Mouse (Mus musculus): ENCODE measurements around the gene Dcaf6. TPM values are rescaled to one million over a fixed set of nuclear protein-coding genes. Genes with fewer than 3 reads are reported as not detected.

The Dcaf6 gene
- total RNA-seq (2014; rRNA removed) (38.4 and 44.8 TPM in 2 replicates), polyA plus RNA-seq (2015; fragmentation: Nextera tagmentation; extraction: Ambion mirVana) (18.7 and 19.9 TPM in 2 replicates)

DNA sequence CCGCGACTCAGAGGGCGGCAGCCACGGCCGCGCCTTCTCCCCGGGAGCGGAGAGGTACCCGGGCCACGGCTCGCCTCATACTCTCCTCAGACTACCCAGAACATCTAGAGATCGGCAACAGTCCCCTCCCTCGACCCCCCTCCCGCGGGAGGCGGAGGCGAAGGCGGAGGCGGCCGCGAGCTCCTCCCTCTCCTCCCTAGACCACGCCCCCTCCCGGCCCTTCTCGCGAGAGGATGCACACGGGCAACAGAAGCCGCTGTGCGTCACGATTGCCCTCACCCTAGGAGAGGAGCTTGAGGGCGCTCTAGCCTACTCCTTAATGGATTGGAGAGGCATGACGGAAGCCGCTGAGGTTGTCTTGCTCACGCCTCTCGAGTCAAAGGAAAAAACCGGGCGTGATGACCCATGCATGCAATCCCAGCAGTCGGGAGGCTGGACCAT is at the start of gene Dcaf6, which contains the start of gene Mpc2:
TSS of gene Dcaf6 (minus strand) at position 116 of the 441 bp plus-strand sequence.
TSS of gene Mpc2 (plus strand) at position 278 of the 441 bp plus-strand sequence.
- Histone ChIP-seq H3K27ac (ENCODE audit: low read depth, low read length) (peak within 1 kb of the TSS; percentile 89), H3K4me3 (ENCODE audit: low read depth, low read length) (peak within 1 kb of the TSS; percentile 96), H3K9me3 (ENCODE audit: low read length) (no peaks in the 10 kb centered on the region), H3K4me1 (ENCODE audit: insufficient read depth, low read length) (0 out of 2 replicates have a peak, but pooled peaks cover 8% of the 10 kb centered on the region), H3K36me3 (ENCODE audit: insufficient read depth, low read length) (no peaks in the 10 kb centered on the region), H3K9ac (replicated peaks; ENCODE audit: low read length, poor library complexity, severe bottlenecking) (peak within 1 kb of the TSS; percentile 91), H3K27me3 (ENCODE audit: insufficient read depth, low read length) (no peaks in the 10 kb centered on the region), H3K4me2 (ENCODE audit: low read depth, low read length, poor library complexity, severe bottlenecking) (peak within 1 kb of the TSS; percentile 96)
- peak; percentile 99 for DNase-seq (ENCODE audit: low spot score)
- WGBS: under 1% methylated on average over 29 of the region's 37 CpGs
- TF ChIP-seq CTCF (IDR thresholded peaks at IDR 0.05): peak; percentile 70
- peak; percentile 97 for ATAC-seq (ENCODE audit: low FRiP score)

GRCm38 (mm10) chr1:165506303-165506702 is 46.0 kb upstream of the Dcaf6 start:
- no peak for TF ChIP-seq CTCF (IDR thresholded peaks at IDR 0.05)
- Histone ChIP-seq H3K27me3 (ENCODE audit: insufficient read depth, low read length) (no peaks in the 10 kb centered on the region), H3K4me2 (ENCODE audit: low read depth, low read length, poor library complexity, severe bottlenecking) (no peak overlapping the region), H3K27ac (ENCODE audit: low read depth, low read length) (no peak overlapping the region), H3K9me3 (ENCODE audit: low read length) (no peaks in the 10 kb centered on the region), H3K4me1 (ENCODE audit: insufficient read depth, low read length) (no peaks in the 10 kb centered on the region), H3K4me3 (ENCODE audit: low read depth, low read length) (no peak overlapping the region), H3K9ac (replicated peaks; ENCODE audit: low read length, poor library complexity, severe bottlenecking) (no peak overlapping the region), H3K36me3 (ENCODE audit: insufficient read depth, low read length) (no peaks in the 10 kb centered on the region)
- DNase-seq (ENCODE audit: low spot score) (no peak), ATAC-seq (ENCODE audit: low FRiP score) (no peak)
- 84% methylated on average over 6 of the region's 6 CpGs for WGBS

DNA sequence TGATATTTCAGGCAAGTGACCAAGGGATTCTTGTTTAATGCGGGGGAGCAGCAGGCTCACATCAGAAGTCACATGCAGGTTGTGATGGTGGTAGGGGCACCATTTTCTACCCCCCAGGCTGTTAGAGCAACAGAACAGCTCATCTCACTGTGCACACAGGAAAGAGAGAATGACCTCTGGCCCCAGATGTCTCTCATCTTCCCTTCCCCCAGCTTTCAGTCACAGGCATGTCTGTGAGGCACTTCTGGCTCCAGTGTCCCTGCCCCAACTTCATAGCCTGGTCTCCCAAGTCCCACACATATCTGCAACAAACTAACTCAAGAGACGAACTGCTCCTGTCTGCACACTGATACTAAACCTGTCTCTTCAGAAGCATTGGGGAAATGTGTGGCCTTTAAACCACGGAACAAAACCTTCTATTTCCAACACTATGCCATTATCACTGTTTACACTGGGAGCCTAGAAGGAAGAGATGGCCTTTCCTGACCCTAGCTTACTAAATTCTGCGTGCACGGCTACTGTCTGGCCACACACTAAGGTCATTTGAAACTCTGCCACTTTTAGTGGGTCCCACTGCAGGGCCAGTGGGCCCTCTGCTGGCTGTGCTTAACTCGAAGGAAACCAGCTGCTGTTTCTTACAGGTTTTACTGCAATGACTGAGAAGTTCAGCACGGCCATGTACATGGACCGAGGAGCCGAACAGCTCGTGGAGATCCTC is 43.2 kb upstream of the Dcaf6 start:
- no peak overlapping the region for H3K9ac ChIP-seq (replicated peaks; ENCODE audit: low read length, poor library complexity, severe bottlenecking)
- H3K36me3 ChIP-seq (ENCODE audit: insufficient read depth, low read length): no peaks in the 10 kb centered on the region
- H3K4me2 ChIP-seq (ENCODE audit: low read depth, low read length, poor library complexity, severe bottlenecking): no peak overlapping the region
- no peaks in the 10 kb centered on the region for H3K27me3 ChIP-seq (ENCODE audit: insufficient read depth, low read length)
- H3K4me3 ChIP-seq (ENCODE audit: low read depth, low read length): no peak overlapping the region
- no peak overlapping the region for H3K27ac ChIP-seq (ENCODE audit: low read depth, low read length)
- ATAC-seq (ENCODE audit: low FRiP score) (no peak), DNase-seq (ENCODE audit: low spot score) (peak; percentile 41)
- peak; percentile 58 for TF ChIP-seq CTCF (IDR thresholded peaks at IDR 0.05)
- no peaks in the 10 kb centered on the region for H3K9me3 ChIP-seq (ENCODE audit: low read length)
- H3K4me1 ChIP-seq (ENCODE audit: insufficient read depth, low read length): no peaks in the 10 kb centered on the region
- WGBS: 67% methylated on average over 10 of the region's 10 CpGs

DNA sequence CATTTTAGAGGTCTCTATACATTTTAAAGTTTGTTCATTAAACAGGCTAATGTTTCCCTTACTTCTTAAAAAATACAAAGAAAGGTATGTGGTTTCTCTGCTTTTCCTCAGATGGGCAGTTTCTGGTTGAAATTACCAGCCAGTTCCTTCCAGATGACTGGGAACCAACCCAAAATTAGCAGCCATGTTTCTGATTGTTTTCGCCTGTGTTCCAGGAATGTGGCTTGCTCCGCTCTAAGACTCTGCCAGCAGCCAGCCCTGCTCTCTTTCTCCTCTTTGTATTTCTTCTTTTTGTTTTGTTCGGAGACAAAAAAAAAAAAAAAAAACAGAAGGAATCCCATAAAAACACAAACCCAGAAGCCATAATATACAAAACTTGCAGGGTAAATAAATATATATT is 38.6 kb upstream of the Dcaf6 start:
- no peak overlapping the region for H3K4me3 ChIP-seq (ENCODE audit: low read depth, low read length)
- TF ChIP-seq CTCF (IDR thresholded peaks at IDR 0.05): no peak
- no peaks in the 10 kb centered on the region for H3K4me1 ChIP-seq (ENCODE audit: insufficient read depth, low read length)
- 61% methylated on average over 3 of the region's 3 CpGs for WGBS
- no peak overlapping the region for H3K4me2 ChIP-seq (ENCODE audit: low read depth, low read length, poor library complexity, severe bottlenecking)
- H3K27ac ChIP-seq (ENCODE audit: low read depth, low read length): no peak overlapping the region
- no peak overlapping the region for H3K9ac ChIP-seq (replicated peaks; ENCODE audit: low read length, poor library complexity, severe bottlenecking)
- ATAC-seq (ENCODE audit: low FRiP score) (no peak), DNase-seq (ENCODE audit: low spot score) (peak; percentile 51)
- H3K9me3 ChIP-seq (ENCODE audit: low read length): no peaks in the 10 kb centered on the region
- H3K27me3 ChIP-seq (ENCODE audit: insufficient read depth, low read length): no peaks in the 10 kb centered on the region
- H3K36me3 ChIP-seq (ENCODE audit: insufficient read depth, low read length): no peaks in the 10 kb centered on the region

- no peak overlapping the region for H3K4me3 ChIP-seq (ENCODE audit: low read depth, low read length)
- no peaks in the 10 kb centered on the region for H3K9me3 ChIP-seq (ENCODE audit: low read length)
- ATAC-seq (ENCODE audit: low FRiP score): no peak
- no peak overlapping the region for H3K9ac ChIP-seq (replicated peaks; ENCODE audit: low read length, poor library complexity, severe bottlenecking)
- H3K27ac ChIP-seq (ENCODE audit: low read depth, low read length): no peak overlapping the region
- WGBS: 91% methylated on average over 4 of the region's 4 CpGs
- H3K36me3 ChIP-seq (ENCODE audit: insufficient read depth, low read length): 0 out of 2 replicates have a peak, but pooled peaks cover 4% of the 10 kb centered on the region
- H3K4me2 ChIP-seq (ENCODE audit: low read depth, low read length, poor library complexity, severe bottlenecking): no peak overlapping the region
- H3K27me3 ChIP-seq (ENCODE audit: insufficient read depth, low read length): no peaks in the 10 kb centered on the region
- no peak for DNase-seq (ENCODE audit: low spot score)
- TF ChIP-seq CTCF (IDR thresholded peaks at IDR 0.05): no peak
- no peaks in the 10 kb centered on the region for H3K4me1 ChIP-seq (ENCODE audit: insufficient read depth, low read length)
These were observed 28.9 kb upstream of the Dcaf6 start for GRCm38 (mm10) chr1:165489197-165489596.

GRCm38 (mm10) chr1:165486108-165486507 is 25.8 kb upstream of the Dcaf6 start:
- ATAC-seq (ENCODE audit: low FRiP score) (no peak), DNase-seq (ENCODE audit: low spot score) (no peak)
- WGBS: 89% methylated on average over 2 of the region's 2 CpGs
- Histone ChIP-seq H3K27me3 (ENCODE audit: insufficient read depth, low read length) (no peaks in the 10 kb centered on the region), H3K4me2 (ENCODE audit: low read depth, low read length, poor library complexity, severe bottlenecking) (no peak overlapping the region), H3K9ac (replicated peaks; ENCODE audit: low read length, poor library complexity, severe bottlenecking) (no peak overlapping the region), H3K4me1 (ENCODE audit: insufficient read depth, low read length) (no peaks in the 10 kb centered on the region), H3K4me3 (ENCODE audit: low read depth, low read length) (no peak overlapping the region), H3K36me3 (ENCODE audit: insufficient read depth, low read length) (peaks cover 5% of the 10 kb centered on the region; the same call in 1 of the 2 replicates), H3K27ac (ENCODE audit: low read depth, low read length) (no peak overlapping the region), H3K9me3 (ENCODE audit: low read length) (no peaks in the 10 kb centered on the region)
- TF ChIP-seq CTCF (IDR thresholded peaks at IDR 0.05): no peak

Measured in midbrain, postnatal 0 days (tissue).